ENCODE assay signal across 20 mouse cellular contexts in genomic region chr2:163452738-163453137, GRCm38 (mm10). TPM values are rescaled to one million over a fixed set of nuclear protein-coding genes. Genes with fewer than 3 reads are reported as not detected.
DNase-seq lines count a peak whose midpoint lies in the region; ATAC-seq and TF ChIP-seq lines count a peak whose summit lies in the region.
"Had no signal": no experiment of that assay in that cellular context is flagged by ENCODE, and none has a peak within 500 bp of the region (broad histone marks: within the 10 kb centered on the region; RNA-seq: fewer than 3 reads in every experiment).

No protein-coding gene starts in this region.

- H3K36me3 ChIP-seq in intestine, postnatal 0 days (ENCODE audit: control insufficient read depth, insufficient read depth) = no peaks in the 10 kb centered on the region
- H3K36me3 ChIP-seq in intestine, embryonic 15.5 days = no peaks in the 10 kb centered on the region
- no peaks in the 10 kb centered on the region for H3K36me3 ChIP-seq in lung, embryonic 14.5 days (ENCODE audit: insufficient read depth)
- H3K36me3 ChIP-seq: G1E had no signal

- ATAC-seq in intestine, postnatal 0 days = no peak
- no peak for ATAC-seq in intestine, embryonic 15.5 days
- no peak for ATAC-seq in lung, embryonic 14.5 days (ENCODE audit: insufficient read depth)

- H3K4me3 ChIP-seq in cerebellum, adult 2 months (replicated peaks; ENCODE audit: insufficient read depth, low read depth, low read length) = no peak overlapping the region
- H3K4me3 ChIP-seq in intestine, postnatal 0 days (ENCODE audit: low read depth, low read length) = no peak overlapping the region
- H3K4me3 ChIP-seq in intestine, embryonic 15.5 days (replicated peaks) = no peak overlapping the region
- H3K4me3 ChIP-seq in lung, embryonic 14.5 days (ENCODE audit: low read depth, low read length) = no peak overlapping the region
- H3K4me3 ChIP-seq: myocyte had no signal

- H3K9ac ChIP-seq in intestine, postnatal 0 days (ENCODE audit: low read depth, low read length) = no peak overlapping the region
- H3K9ac ChIP-seq in intestine, embryonic 15.5 days = no peak overlapping the region
- H3K9ac ChIP-seq in lung, embryonic 14.5 days = no peak overlapping the region
- H3K9ac ChIP-seq: hindbrain, embryonic 14.5 days had no signal

- TF ChIP-seq CTCF in cerebellum, adult 2 months (IDR thresholded peaks at IDR 0.05; ENCODE audit: borderline replicate concordance, insufficient read depth, low read depth, low read length) = peak; percentile 34; the same call in 1 of the 2 replicates
- TF ChIP-seq CTCF in intestine, postnatal 0 days (IDR thresholded peaks at IDR 0.05; ENCODE audit: low read depth) = peak; percentile 55
- TF ChIP-seq CTCF in lung, embryonic 14.5 days (IDR thresholded peaks at IDR 0.05; ENCODE audit: low read depth) = peak; percentile 32; the same call in 1 of the 2 replicates

- no peak for TF ChIP-seq POLR2A in cerebellum, adult 2 months (IDR thresholded peaks at IDR 0.05; ENCODE audit: borderline replicate concordance, insufficient read depth, low read length)

- no peaks in the 10 kb centered on the region for H3K9me3 ChIP-seq in intestine, postnatal 0 days (ENCODE audit: control insufficient read depth)
- no peaks in the 10 kb centered on the region for H3K9me3 ChIP-seq in intestine, embryonic 15.5 days
- no peaks in the 10 kb centered on the region for H3K9me3 ChIP-seq in lung, embryonic 14.5 days (ENCODE audit: low read depth, low read length)
- H3K9me3 ChIP-seq: G1E had no signal

- 86% methylated on average over 6 of the region's 6 CpGs for WGBS in cerebellum, adult 2 months
- 87% methylated on average over 6 of the region's 6 CpGs for WGBS in intestine, postnatal 0 days
- 85% methylated on average over 6 of the region's 6 CpGs for WGBS in intestine, embryonic 15.5 days
- 87% methylated on average over 6 of the region's 6 CpGs for WGBS in lung, embryonic 14.5 days

- no peak overlapping the region for H3K4me2 ChIP-seq in intestine, postnatal 0 days (replicated peaks; ENCODE audit: low read depth)
- H3K4me2 ChIP-seq in intestine, embryonic 15.5 days (replicated peaks) = no peak overlapping the region
- no peak overlapping the region for H3K4me2 ChIP-seq in lung, embryonic 14.5 days
- H3K4me2 ChIP-seq: hindbrain, embryonic 14.5 days; midbrain, embryonic 11.5 days had no signal

- H3K4me1 ChIP-seq in cerebellum, adult 2 months (ENCODE audit: control insufficient read depth, insufficient read depth, low read length) = peaks cover 14% of the 10 kb centered on the region
- no peaks in the 10 kb centered on the region for H3K4me1 ChIP-seq in intestine, postnatal 0 days (replicated peaks; ENCODE audit: control insufficient read depth, insufficient read depth, low read length)
- no peaks in the 10 kb centered on the region for H3K4me1 ChIP-seq in intestine, embryonic 15.5 days (replicated peaks)
- H3K4me1 ChIP-seq in lung, embryonic 14.5 days (ENCODE audit: insufficient read depth) = no peaks in the 10 kb centered on the region

- H3K27me3 ChIP-seq in cerebellum, adult 2 months (ENCODE audit: control insufficient read depth, insufficient read depth, low read length) = no peaks in the 10 kb centered on the region
- H3K27me3 ChIP-seq in intestine, postnatal 0 days (replicated peaks; ENCODE audit: control insufficient read depth, insufficient read depth, low read length) = 0 out of 2 replicates have a peak, but pooled peaks cover 2% of the 10 kb centered on the region
- no peaks in the 10 kb centered on the region for H3K27me3 ChIP-seq in intestine, embryonic 15.5 days (replicated peaks)
- H3K27me3 ChIP-seq in lung, embryonic 14.5 days (ENCODE audit: insufficient read depth, low read length) = no peaks in the 10 kb centered on the region; the same call in 1 of the 2 replicates

- no peak for DNase-seq in cerebellum, adult 2 months
- DNase-seq in cerebellum, adult 8-10 months = no peak
- no peak for DNase-seq in lung, embryonic 14.5 days
- no peak for DNase-seq in lung, postnatal 4 days
- peak; percentile 56 for DNase-seq in brain, adult 2 months (ENCODE audit: low read depth, low spot score)
- no peak for DNase-seq in urinary bladder, postnatal 4 days (ENCODE audit: low spot score in 2 of 2)
- DNase-seq: lung, postnatal 10 days; right cerebral cortex, adult 18-20 months; spleen, adult 18-20 months; thymus, postnatal 14 days had no signal

- no peak overlapping the region for H3K27ac ChIP-seq in cerebellum, adult 2 months (ENCODE audit: insufficient read depth, low read length)
- no peak overlapping the region for H3K27ac ChIP-seq in intestine, postnatal 0 days (ENCODE audit: low read depth, low read length)
- no peak overlapping the region for H3K27ac ChIP-seq in intestine, embryonic 15.5 days
- H3K27ac ChIP-seq in lung, embryonic 14.5 days (ENCODE audit: low read depth) = no peak overlapping the region
- H3K27ac ChIP-seq: hindbrain, embryonic 14.5 days had no signal

RNA-seq across cellular contexts. Expression of gene Gdap1l1, which starts 14.5 kb away (rescaled TPM):
- polyA plus RNA-seq in cerebellum, adult 2 months (2012; rRNA removed) = 126 and 128 TPM in 2 replicates
- 2.3 and 2.4 TPM in 2 replicates for polyA plus RNA-seq in intestine, postnatal 0 days (2015; fragmentation: Nextera tagmentation; extraction: Ambion mirVana)
- polyA plus RNA-seq in intestine, embryonic 15.5 days (2015; fragmentation: Nextera tagmentation; extraction: Ambion mirVana) = 5.9 and 6.1 TPM in 2 replicates
- 0.91 and 1.1 TPM in 2 replicates for polyA plus RNA-seq in lung, embryonic 14.5 days (2014; fragmentation: Nextera tagmentation; extraction: Ambion mirVana)
- polyA plus RNA-seq: G1E had no signal

RNA-seq across cellular contexts. Expression of gene Fitm2, which starts 19.7 kb away (rescaled TPM):
- 20.2 and 21.5 TPM in 2 replicates for polyA plus RNA-seq in cerebellum, adult 2 months (2012; rRNA removed)
- polyA plus RNA-seq in intestine, postnatal 0 days (2015; fragmentation: Nextera tagmentation; extraction: Ambion mirVana) = 5.3 and 5.5 TPM in 2 replicates
- 10.4 and 10.8 TPM in 2 replicates for polyA plus RNA-seq in intestine, embryonic 15.5 days (2015; fragmentation: Nextera tagmentation; extraction: Ambion mirVana)
- polyA plus RNA-seq in lung, embryonic 14.5 days (2014; fragmentation: Nextera tagmentation; extraction: Ambion mirVana) = 8.6 and 10.1 TPM in 2 replicates

RNA-seq across cellular contexts. Expression of gene Oser1, which starts 28.2 kb away (rescaled TPM):
- 37.7 and 39.4 TPM in 2 replicates for polyA plus RNA-seq in cerebellum, adult 2 months (2012; rRNA removed)
- 62.3 and 64.5 TPM in 2 replicates for polyA plus RNA-seq in intestine, postnatal 0 days (2015; fragmentation: Nextera tagmentation; extraction: Ambion mirVana)
- 83.2 and 87.4 TPM in 2 replicates for polyA plus RNA-seq in intestine, embryonic 15.5 days (2015; fragmentation: Nextera tagmentation; extraction: Ambion mirVana)
- polyA plus RNA-seq in lung, embryonic 14.5 days (2014; fragmentation: Nextera tagmentation; extraction: Ambion mirVana) = 90.7 and 91.9 TPM in 2 replicates

RNA-seq across cellular contexts. Expression of gene R3hdml, which starts 39.4 kb away (rescaled TPM):
- not detected in 2 replicates for polyA plus RNA-seq in cerebellum, adult 2 months (2012; rRNA removed)
- polyA plus RNA-seq in intestine, postnatal 0 days (2015; fragmentation: Nextera tagmentation; extraction: Ambion mirVana) = 0.37 and 0.46 TPM in 2 replicates
- 0.35 and 0.39 TPM in 2 replicates for polyA plus RNA-seq in intestine, embryonic 15.5 days (2015; fragmentation: Nextera tagmentation; extraction: Ambion mirVana)
- not detected in 2 replicates for polyA plus RNA-seq in lung, embryonic 14.5 days (2014; fragmentation: Nextera tagmentation; extraction: Ambion mirVana)
- polyA plus RNA-seq: embryonic facial prominence, embryonic 11.5 days; G1E; gonadal fat pad, adult 2 months; heart, embryonic 16.5 days; midbrain, embryonic 11.5 days; stomach, embryonic 16.5 days had no signal

RNA-seq across cellular contexts. Expression of gene Hnf4a, which starts 53.9 kb away (rescaled TPM):
- polyA plus RNA-seq in cerebellum, adult 2 months (2012; rRNA removed) = 0.02 and 0.03 TPM in 2 replicates
- polyA plus RNA-seq in intestine, postnatal 0 days (2015; fragmentation: Nextera tagmentation; extraction: Ambion mirVana) = 50.8 and 53.0 TPM in 2 replicates
- 85.1 and 85.9 TPM in 2 replicates for polyA plus RNA-seq in intestine, embryonic 15.5 days (2015; fragmentation: Nextera tagmentation; extraction: Ambion mirVana)
- 0.11 TPM in 1 of 2 replicates, not detected in the other for polyA plus RNA-seq in lung, embryonic 14.5 days (2014; fragmentation: Nextera tagmentation; extraction: Ambion mirVana)
- polyA plus RNA-seq: embryonic facial prominence, embryonic 11.5 days; hindbrain, embryonic 14.5 days; midbrain, embryonic 11.5 days; myocyte had no signal

Comparison
In these comparisons a context has a peak if more than half of its experiments do, and no peak if none do; other contexts are left out.
1. RNA of gene Gdap1l1, which starts 14.5 kb away (polyA plus RNA-seq): 126 to 128 TPM in cerebellum, adult 2 months; 5.9 to 6.1 TPM in intestine, embryonic 15.5 days, 2.3 to 2.4 TPM in intestine, postnatal 0 days and 0.91 to 1.1 TPM in lung, embryonic 14.5 days; every median in the first group is over 10 times any median in the second.
2. Peak in every context shown above with its lines, with median percentiles within 50 percentile points of each other: CTCF ChIP-seq.